Mouse (Mus musculus): ENCODE data around the gene Adipor2.
"Not testable (repeated sequence)": the region's sequence is repeated elsewhere in the genome, so short reads cannot be mapped to it uniquely, and the experiment has no call there.

Gene Adipor2

GRCm38 (mm10) chr6:119389089-119389488 is 28.4 kb downstream of the Adipor2 start:
- DNase-seq (ENCODE audit: low spot score): no peak

DNA sequence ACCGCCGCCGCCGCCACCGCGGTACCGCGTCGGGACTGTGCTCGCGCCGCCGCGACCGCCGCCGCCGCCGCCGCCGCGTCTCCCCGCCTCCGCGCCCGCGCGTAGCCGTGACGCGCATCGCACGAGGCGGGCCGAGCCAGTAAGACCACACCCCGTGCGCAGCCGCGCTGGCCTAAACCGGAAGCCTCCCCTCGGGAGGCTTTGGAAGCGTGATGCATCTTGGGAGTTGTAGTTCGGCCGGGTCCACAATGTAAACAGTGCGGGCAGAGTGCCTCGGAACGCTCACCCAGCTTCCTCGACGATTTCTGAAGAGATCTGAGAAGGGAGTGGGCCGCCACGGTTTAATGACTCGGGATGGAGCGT is 28.9 kb downstream of the Adipor2 start:
- DNase-seq (ENCODE audit: low spot score): peak; percentile 95

DNA sequence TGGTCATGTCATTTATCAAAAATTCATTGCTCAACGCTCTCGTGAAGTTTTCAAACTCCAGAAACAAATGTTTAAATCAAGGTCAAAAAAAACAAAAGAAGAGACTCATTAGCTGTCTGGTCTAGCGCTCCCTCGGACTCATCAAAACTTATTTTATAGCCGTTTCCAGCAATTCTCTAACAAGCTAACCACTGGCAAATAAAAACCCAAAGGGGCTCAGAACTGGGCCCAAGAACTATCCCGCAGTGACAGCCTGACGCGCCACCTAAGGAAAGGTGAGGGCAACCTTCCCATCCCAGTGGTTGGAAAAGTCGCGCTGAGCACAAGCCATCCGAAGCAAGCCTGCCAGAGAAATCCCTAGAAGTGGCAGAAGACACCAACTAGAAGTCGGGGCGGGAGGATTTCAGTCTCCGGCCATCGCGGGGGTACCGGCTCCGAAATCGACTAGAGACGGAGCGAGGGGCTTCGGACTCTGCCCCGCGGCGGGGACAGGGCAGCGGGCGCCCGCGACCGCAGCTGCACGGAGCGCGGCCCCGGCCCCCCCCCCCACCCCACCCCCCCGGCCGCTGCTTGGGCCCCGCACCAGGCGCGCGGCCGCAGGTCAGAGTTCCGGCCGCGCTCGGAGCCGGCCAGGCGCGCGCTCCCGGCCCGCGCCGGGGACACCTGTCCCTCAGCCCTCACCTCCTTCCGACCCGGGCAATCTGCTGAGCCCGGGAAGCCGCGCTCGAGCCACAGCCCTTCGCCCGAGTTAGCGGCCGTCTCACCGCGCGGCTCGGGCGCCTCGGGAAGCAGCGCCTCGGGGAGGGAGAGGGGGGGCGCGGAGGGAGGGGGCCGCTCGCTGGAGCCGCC is 29.5 kb downstream of the Adipor2 start:
- no peak for DNase-seq (ENCODE audit: low spot score)

GRCm38 (mm10) chr6:119386821-119387220 is 30.7 kb downstream of the Adipor2 start:
- DNase-seq (ENCODE audit: low spot score): no peak

- DNase-seq (ENCODE audit: low spot score): no peak
Measured at GRCm38 (mm10) chr6:119386421-119386820, 31.1 kb downstream of the Adipor2 start.

GRCm38 (mm10) chr6:119385668-119386067 is 31.8 kb downstream of the Adipor2 start:
- no peak for DNase-seq (ENCODE audit: low spot score)

DNA sequence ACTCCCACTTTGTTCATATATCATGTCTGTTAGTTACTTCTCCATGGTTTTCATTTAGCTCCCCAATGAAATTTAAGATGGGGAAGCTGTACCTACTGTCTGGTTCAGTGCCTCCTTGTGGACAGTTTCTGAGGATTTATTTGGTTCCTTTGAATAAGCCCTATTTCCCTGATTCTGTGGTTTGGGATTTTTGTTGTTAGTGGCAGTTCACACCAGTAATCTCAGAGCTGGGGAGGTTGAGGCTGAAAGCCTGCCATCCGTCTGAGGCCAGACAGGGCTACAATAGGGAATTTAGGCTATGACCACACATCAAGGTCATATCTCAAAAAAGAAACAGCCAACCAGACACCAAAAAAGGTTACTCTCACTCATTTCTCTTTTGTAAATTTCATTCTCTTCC is 38.9 kb downstream of the Adipor2 start:
- DNase-seq (ENCODE audit: low spot score): no peak

GRCm38 (mm10) chr6:119377613-119378012 is 39.9 kb downstream of the Adipor2 start:
- DNase-seq (ENCODE audit: low spot score): no peak

DNA sequence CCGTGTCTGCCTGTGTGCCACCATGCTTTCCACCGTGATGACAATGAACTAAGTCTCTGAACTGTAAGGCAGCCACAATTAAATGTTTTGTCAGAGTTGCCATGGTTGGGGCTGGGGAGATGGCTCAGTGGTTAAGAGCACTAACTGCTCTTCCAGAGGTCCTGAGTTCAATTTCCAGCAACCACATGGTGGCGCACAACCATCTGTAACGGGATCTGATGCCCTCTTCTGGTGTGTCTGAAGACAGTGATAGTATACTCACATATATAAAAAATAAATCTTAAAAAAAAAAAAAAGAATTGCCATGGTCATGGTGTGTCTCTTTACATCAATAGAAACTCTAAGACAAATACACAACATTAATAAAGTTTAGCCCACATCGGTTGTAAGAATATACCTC is 42.5 kb downstream of the Adipor2 start:
- no peak for DNase-seq (ENCODE audit: low spot score)

GRCm38 (mm10) chr6:119373000-119373705 is 44.4 kb downstream of the Adipor2 start:
- DNase-seq (ENCODE audit: low spot score): no peak

DNA sequence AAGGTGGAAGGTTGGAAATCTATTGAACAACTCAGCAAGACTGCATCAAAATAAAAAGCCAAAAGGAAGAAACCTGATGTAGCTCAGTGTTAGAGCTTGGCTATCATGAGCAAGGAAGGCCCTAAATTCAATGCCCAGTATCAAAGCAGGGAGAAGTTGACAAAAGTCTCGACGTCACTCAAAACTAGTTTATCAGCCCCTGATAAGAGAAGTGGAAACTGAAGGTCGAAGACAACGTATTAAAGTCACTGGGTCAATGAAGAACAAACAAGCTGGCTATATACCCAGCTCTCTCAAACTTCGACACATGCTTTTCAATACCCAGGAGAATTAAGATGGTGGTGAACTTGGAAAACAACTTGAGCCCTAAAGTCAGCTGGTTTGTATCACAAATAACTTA is 45.3 kb downstream of the Adipor2 start:
- DNase-seq (ENCODE audit: low spot score): no peak

- DNase-seq (ENCODE audit: low spot score): no peak
Measured at GRCm38 (mm10) chr6:119371624-119372023, 45.9 kb downstream of the Adipor2 start.

GRCm38 (mm10) chr6:119367382-119367781 is 50.1 kb downstream of the Adipor2 start:
- DNase-seq (ENCODE audit: low spot score): no peak

DNA sequence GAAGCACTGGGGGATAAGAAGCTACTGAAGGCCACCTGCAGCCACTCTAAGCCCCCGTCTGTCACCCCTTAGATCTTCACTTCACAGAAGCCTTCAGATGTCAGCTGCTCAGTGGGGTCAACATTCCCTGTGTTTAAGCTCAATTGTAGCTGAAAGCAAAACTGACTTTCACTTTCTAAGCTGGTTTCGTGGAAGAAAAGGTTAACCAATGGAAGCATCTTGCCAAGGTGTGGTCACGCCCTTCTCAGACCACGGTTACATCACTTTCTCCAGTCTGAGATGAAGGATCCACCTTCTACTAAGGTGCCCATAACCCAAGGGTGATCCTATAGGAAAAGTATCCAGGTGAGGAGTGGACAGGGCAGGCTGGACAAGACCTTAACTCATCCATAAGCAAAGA is 50.7 kb downstream of the Adipor2 start:
- not testable (repeated sequence) for DNase-seq (ENCODE audit: low spot score)

- DNase-seq (ENCODE audit: low spot score): no peak
Measured at GRCm38 (mm10) chr6:119363593-119363992, 53.9 kb downstream of the Adipor2 start.

- DNase-seq (ENCODE audit: low spot score): no peak
Measured at GRCm38 (mm10) chr6:119360925-119361702, 56.4 kb downstream of the Adipor2 start.

- DNase-seq (ENCODE audit: low spot score): not testable (repeated sequence)
Measured at GRCm38 (mm10) chr6:119360250-119360649, 57.3 kb downstream of the Adipor2 start.

GRCm38 (mm10) chr6:119358020-119358571 is 59.4 kb downstream of the Adipor2 start:
- no peak for DNase-seq (ENCODE audit: low spot score)

DNA sequence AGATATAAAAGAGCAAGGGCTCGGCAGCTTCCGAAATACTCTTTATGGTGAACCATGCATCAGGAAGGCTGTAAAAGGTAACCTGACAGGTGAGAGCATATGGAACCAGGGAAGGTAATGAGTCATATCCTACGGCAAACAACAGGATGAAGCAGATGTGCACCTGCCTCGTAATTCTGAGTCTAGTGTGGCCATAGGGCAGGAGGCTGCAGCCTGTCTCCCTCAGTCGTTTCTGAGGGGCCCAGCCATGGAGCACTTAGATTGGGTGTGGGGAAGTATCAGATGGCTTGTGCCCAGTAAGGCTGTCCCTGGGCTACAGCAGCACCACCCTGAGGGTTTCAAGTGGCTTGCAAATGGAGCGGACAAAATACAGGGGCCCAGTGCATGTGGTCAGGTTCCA is 65.0 kb downstream of the Adipor2 start:
- DNase-seq (ENCODE audit: low spot score): no peak

GRCm38 (mm10) chr6:119351656-119352055 is 65.8 kb downstream of the Adipor2 start:
- DNase-seq (ENCODE audit: low spot score): no peak

- DNase-seq (ENCODE audit: low spot score): no peak
Measured at GRCm38 (mm10) chr6:119350703-119351198, 66.8 kb downstream of the Adipor2 start.

DNA sequence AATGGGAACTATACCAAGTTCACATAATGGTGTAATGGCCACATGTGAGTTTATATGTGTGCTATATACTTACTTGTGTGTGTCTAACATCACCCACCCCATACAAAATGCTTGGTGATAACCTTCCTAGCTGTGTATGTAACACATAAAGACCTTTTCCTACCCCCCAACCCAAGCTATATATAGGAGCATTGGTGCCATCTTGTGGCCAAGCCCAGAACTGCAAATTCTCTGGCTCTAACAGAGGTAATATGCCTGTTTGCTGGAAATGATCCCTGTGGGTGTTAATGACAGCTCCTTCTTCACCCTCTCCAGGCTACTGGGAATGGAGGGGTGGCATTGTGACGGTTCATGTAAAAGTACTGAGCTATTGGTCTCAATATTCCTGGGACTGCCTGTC is 69.3 kb downstream of the Adipor2 start:
- DNase-seq (ENCODE audit: low spot score): peak; percentile 82
